Mouse (Mus musculus) ES-CJ7 (cell line): ENCODE data around the gene Cpm.

Experiments used
- DNase-seq: peaks from one replicate; pipeline ENCODE4 v3.0.0; 2011; ENCODE audit warnings: low read depth, low spot score

Cpm gene

DNA sequence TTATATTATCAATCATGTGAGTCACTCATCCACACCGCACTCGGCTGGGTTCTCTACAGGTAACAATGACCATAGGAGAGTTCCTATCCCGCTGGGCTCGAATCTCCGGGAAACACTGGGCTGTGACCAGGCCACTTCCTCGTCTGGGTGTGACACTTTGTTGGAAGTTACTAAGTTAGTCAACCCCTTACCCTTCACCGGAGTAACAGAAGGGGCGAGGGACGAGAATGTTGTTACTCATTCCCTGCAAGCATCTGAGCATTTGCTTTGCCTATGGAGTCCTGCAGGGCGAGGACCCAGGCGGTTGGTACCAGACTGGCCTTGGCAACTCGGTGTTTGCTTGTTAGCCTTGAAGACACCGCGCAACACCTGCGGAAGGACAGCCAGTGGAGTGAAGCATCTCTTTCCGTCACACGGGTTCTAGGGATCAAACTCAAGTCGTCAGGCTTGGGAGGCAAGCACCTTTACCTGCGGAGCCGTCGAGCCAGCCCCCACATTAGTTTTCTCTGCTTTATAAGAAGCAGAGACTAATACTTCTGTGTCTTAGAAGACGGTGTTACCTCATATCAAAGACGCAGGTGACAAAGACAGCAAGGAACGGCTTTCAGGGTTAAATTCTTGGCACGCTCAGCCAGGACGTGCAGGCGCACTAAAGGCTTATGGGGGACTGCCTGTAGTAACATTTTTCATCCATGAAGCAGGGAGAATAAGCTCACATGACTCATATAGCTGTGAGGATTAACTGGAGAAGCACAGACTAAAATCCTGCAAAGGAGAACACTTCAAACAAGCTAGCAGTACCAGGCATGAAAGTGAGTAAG is 10.0 kb upstream of the Cpm start:
- DNase-seq, result no peak

DNA sequence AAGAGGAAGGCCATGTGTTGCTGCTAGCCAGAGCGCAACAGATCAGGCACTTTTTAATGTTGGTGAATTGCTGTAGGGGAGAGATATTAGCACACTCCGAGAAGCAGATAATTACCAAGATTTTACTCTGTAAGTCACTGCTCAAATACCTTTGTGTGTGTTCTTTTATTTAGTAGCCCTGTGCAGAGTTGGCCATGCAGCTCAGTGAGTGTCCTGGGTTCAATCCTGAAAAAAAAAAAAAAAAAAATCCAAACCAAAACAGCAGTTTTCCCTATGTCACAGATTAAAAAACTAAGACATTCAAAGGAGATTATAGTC is 9.5 kb upstream of the Cpm start:
- no peak for DNase-seq

DNA sequence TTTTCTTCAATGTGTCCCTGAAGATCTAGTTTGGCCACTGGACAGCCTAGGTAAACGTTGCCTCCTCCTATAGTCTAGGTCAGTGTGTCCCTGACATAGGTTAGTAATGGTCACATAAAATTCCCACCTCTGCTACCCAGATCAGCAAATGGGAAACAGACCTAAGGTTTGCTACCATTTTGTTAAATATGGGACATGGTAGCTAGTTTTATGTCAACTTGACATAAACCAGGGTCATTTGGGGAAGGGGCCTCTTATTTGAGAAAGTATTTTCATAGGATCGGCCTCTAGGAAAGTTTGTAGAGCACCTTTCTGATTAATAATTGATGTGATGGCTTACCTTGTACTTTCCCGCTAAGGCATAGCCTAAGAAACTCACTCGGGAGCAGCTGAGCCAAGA is 8.8 kb upstream of the Cpm start:
- no peak for DNase-seq

GRCm38 (mm10) chr10:117620934-117621501 is 8.3 kb upstream of the Cpm start:
- no peak for DNase-seq

GRCm38 (mm10) chr10:117621616-117622533 is 7.4 kb upstream of the Cpm start:
- DNase-seq, result no peak

GRCm38 (mm10) chr10:117623358-117623757 is 5.9 kb upstream of the Cpm start:
- DNase-seq, result no peak

DNA sequence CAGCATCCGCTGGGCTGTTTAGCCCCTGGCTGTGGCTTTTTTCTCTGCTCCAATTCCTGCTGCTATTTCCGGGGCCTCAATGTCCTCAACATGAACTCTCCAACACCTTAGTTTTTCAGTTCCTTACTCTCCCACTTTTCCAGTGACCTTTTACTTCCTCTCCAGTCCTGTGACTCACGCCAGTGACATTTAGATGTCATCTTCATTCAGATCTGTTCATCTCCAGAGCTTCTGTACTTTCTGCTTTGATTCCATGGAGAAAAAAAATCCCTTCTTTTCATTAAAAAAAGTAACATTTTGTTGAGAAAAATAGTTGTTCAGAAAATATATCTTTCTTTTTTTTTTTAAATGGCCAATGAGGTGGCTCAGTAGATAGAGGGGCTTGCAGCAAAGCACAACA is 5.1 kb upstream of the Cpm start:
- DNase-seq, result no peak

- no peak for DNase-seq
These were observed 4.4 kb upstream of the Cpm start for GRCm38 (mm10) chr10:117624655-117625497.

DNA sequence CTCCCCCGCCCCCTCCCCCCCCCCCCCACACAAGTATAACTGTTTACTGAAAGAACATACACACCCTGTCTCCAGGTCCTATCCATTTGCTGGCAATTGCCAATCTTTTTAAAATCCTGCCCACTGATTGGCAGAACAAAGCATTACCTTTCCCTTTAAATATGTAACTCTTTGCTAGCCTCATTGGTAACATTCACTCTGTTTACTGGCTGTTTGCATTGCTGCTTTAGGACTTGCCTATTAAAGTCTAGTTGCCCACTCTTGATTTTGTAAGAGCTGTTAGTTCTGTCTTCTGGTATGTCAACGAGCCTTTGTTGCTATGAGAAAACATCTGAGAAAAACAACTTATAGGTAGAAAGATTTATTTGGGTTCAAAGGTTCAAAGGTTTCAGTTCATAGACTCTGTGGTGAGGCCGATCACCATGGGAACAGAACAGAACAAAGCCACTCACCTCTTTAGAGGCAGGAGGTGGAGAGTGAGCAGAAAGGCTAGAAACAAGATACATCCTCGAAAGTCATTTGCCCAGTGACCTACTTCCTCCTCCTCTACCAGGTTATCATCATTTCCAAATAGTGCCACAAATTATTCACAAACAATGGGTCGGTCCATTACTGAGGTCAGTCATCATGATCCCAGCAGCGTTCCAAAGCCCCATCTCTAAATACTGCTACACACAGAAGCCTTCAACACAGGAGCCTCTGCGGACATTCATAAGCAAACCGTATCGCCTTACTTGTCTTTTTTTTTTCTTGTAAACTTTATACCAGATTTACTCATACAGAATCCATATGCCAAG is 3.6 kb upstream of the Cpm start:
- DNase-seq, result no peak

- DNase-seq, result no peak
These were observed 3.0 kb upstream of the Cpm start for GRCm38 (mm10) chr10:117626297-117626613.

GRCm38 (mm10) chr10:117626840-117627615 is 2.3 kb upstream of the Cpm start:
- DNase-seq, result no peak

DNA sequence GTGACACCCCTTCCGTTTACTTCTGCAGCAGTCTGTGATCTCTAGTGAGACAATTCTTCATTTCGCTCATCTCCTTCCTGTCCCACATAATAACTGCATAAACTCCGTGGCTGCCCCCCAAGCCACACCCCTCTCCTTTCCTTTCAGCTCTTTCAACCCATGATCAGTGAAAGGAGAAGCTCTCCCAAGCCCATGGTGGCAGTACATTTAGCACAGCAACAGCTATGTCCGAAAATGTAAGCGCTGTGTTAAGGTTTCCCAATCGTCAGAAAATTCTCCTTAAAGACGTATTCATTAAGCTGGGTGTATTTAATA is 1.7 kb upstream of the Cpm start:
- DNase-seq, result no peak

DNA sequence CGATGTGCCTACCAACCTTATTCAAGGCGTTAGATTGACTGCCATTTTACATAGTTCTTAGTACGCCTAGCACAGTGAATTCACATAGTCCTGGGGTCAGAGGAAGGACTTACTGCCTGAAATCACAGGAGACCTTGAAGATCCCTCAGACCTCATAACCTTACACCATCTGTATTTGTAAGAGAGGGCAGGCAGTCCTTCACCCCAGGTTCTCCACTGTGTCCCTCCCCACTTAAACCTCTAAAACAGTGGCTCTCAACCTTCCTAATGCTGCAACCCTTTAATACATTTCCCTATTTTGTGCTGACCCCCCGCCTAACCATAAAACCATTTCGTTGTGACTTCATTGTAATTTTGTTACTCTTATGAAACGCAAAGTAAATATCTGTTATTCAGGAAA is 1.4 kb upstream of the Cpm start:
- DNase-seq, result no peak

- DNase-seq, result no peak
These were observed 734 bp upstream of the Cpm start for GRCm38 (mm10) chr10:117628363-117629168.

- no peak for DNase-seq
These were observed 876 bp downstream of the Cpm start for GRCm38 (mm10) chr10:117630176-117630575.

- no peak for DNase-seq
These were observed 1.5 kb downstream of the Cpm start for GRCm38 (mm10) chr10:117630810-117631209.

GRCm38 (mm10) chr10:117631562-117632259 is 2.4 kb downstream of the Cpm start:
- DNase-seq, result no peak

- DNase-seq, result no peak
These were observed 3.1 kb downstream of the Cpm start for GRCm38 (mm10) chr10:117632394-117632793.
